Mouse (Mus musculus) lung, adult 2 months (tissue): ENCODE data around the gene Ddx17.

ENCODE experiments used
- CTCF ChIP-seq: fragments of 200-500 bp; IDR thresholded peaks from 2 replicates; pipeline ENCODE4 v1.5.1; 2011; ENCODE audit warnings: mild to moderate bottlenecking, low read length, control low read depth; ENCODE audit not compliant: insufficient read depth
- POLR2A ChIP-seq: fragments of 200-500 bp; IDR thresholded peaks from 2 replicates; pipeline ENCODE4 v1.6.1; 2011; ENCODE audit warnings: low read depth, mild to moderate bottlenecking, control low read depth, low read length, borderline replicate concordance; ENCODE audit errors: extremely low read depth

- TF ChIP-seq CTCF (no peak), POLR2A (no peak)
Measured at GRCm38 (mm10) chr15:79545496-79545895, 1.0 kb downstream of the Ddx17 start.
